Mouse (Mus musculus) heart, embryonic 14.5 days (tissue): Measurements from ENCODE around the gene Dda1. TPM values are rescaled to one million over a fixed set of nuclear protein-coding genes. Genes with fewer than 3 reads are reported as not detected.

Experiments
- ATAC-seq: fragments of 200-750 bp; cut with Nextera tagmentation; 2 replicates; pipeline ENCODE4 v1.8.0; 2017; ENCODE audit warnings: low read depth, moderate TSS enrichment; ENCODE audit not compliant: insufficient number of reproducible peaks, insufficient read depth, low FRiP score
- H3K27ac ChIP-seq, 2 experiments: fragments of 200-500 bp in 1 of 2; fragments of 300-500 bp in 1 of 2; sonication (generic) in 1 of 2; replicated peaks in 1 of 2; 2 replicates each; pipeline ENCODE4 v1.5.1; 2012 to 2014; ENCODE audit warnings: low read depth in 2 of 2, low read length in 2 of 2, control low read depth in 1 of 2, mild to moderate bottlenecking in 1 of 2, mixed read lengths in 1 of 2; ENCODE audit not compliant: control insufficient read depth in 1 of 2, insufficient read depth in 1 of 2
- H3K27me3 ChIP-seq: fragments of 300-500 bp; sonication (generic); 2 replicates; pipeline ENCODE4 v1.6.1; 2014; ENCODE audit warnings: mild to moderate bottlenecking, low read length, control low read depth; ENCODE audit not compliant: control insufficient read depth, insufficient read depth
- H3K36me3 ChIP-seq: fragments of 300-500 bp; sonication (generic); 2 replicates; pipeline ENCODE4 v1.6.1; 2014; ENCODE audit warnings: mild to moderate bottlenecking, control low read depth, low read length, mixed read lengths; ENCODE audit not compliant: control insufficient read depth, insufficient read depth
- H3K4me1 ChIP-seq, 2 experiments: fragments of 200-500 bp in 1 of 2; fragments of 300-500 bp in 1 of 2; sonication (generic) in 1 of 2; 2 replicates each; pipeline ENCODE4 v1.6.1; 2012 to 2014; ENCODE audit warnings: low read length in 2 of 2, control low read depth in 1 of 2, mixed read lengths in 1 of 2; ENCODE audit not compliant: control insufficient read depth in 2 of 2, insufficient read depth in 2 of 2
- H3K4me2 ChIP-seq: fragments of 300-500 bp; sonication (generic); 2 replicates; pipeline ENCODE4 v1.6.1; 2014; ENCODE audit warnings: mild to moderate bottlenecking, low read length
- H3K4me3 ChIP-seq, 2 experiments: fragments of 200-500 bp in 1 of 2; fragments of 300-500 bp in 1 of 2; sonication (generic) in 1 of 2; 2 replicates each; pipeline ENCODE4 v1.5.1; 2012 to 2014; ENCODE audit warnings: low read length in 2 of 2, mild to moderate bottlenecking in 2 of 2, control low read depth in 1 of 2, low read depth in 1 of 2, moderate library complexity in 1 of 2; ENCODE audit not compliant: control insufficient read depth in 1 of 2, insufficient read depth in 1 of 2
- H3K9ac ChIP-seq: fragments of 300-500 bp; sonication (generic); 2 replicates; pipeline ENCODE4 v1.6.1; 2014; ENCODE audit warnings: mild to moderate bottlenecking, low read length
- H3K9me3 ChIP-seq: fragments of 300-500 bp; sonication (generic); 2 replicates; pipeline ENCODE4 v1.6.1; 2016; ENCODE audit warnings: low read length, control low read depth; ENCODE audit not compliant: control insufficient read depth
- WGBS: fragments of 180-500 bp; shearing (Covaris S2); extraction: QIAGEN DNeasy Blood & Tissue Kit; methylation state at CpG from one replicate; pipeline ENCODE4 v1.1.7; 2014; 5-methylcytosine and 5-hydroxymethylcytosine counted together
- polyA plus RNA-seq: library from polyadenylated mRNA; unstranded; fragments of >200 nt; fragmentation: Nextera tagmentation; extraction: Ambion mirVana; gene quantifications from 2 replicates; pipeline ENCODE4 v1.2.1, GENCODE M21; 2014

Dda1 gene
- polyA plus RNA-seq, 1 experiment from 2014 or later, result 76.7 TPM

DNA sequence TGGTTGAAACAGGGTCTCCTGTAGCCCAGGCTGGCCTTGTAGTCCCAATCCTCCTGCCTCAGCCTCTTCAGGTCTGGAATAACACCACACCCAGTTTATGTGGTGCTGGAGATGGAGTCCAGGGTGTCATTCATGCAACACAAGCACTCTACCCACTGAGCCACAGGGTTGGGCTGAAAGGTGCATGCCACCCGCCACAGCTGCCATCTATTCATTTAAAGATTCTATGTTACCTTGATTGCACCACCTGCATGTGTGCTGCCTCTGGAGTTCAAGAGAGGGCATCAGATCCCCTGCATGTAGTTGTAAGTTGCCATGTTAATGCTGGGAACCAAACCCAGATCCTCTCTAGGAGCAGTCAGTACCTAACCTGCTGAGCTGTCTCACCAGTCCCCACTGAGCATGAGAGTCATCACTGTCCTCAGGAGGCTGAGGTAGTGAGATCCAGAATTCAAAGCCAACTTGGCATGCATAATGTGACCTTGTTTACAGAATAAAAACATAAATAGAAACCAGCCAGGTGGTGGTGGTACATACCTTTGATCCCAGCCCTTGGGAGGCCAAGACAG lies 28.2 kb downstream of the Dda1 start:
- no peak overlapping the region for H3K9ac ChIP-seq
- no peaks in the 10 kb centered on the region for H3K27me3 ChIP-seq
- peak overlapping the region; percentile 58 to 61; a peak in 2 of 4 replicates for H3K27ac ChIP-seq
- ATAC-seq, result no peak
- H3K4me1 ChIP-seq, result peaks cover 28 to 52% of the 10 kb centered on the region in 2 experiments
- 97% methylated on average over 1 of the region's 1 CpGs for WGBS
- H3K36me3 ChIP-seq, result peaks cover 22% of the 10 kb centered on the region
- no peak overlapping the region for H3K4me3 ChIP-seq
- no peak overlapping the region for H3K4me2 ChIP-seq
- no peaks in the 10 kb centered on the region for H3K9me3 ChIP-seq

DNA sequence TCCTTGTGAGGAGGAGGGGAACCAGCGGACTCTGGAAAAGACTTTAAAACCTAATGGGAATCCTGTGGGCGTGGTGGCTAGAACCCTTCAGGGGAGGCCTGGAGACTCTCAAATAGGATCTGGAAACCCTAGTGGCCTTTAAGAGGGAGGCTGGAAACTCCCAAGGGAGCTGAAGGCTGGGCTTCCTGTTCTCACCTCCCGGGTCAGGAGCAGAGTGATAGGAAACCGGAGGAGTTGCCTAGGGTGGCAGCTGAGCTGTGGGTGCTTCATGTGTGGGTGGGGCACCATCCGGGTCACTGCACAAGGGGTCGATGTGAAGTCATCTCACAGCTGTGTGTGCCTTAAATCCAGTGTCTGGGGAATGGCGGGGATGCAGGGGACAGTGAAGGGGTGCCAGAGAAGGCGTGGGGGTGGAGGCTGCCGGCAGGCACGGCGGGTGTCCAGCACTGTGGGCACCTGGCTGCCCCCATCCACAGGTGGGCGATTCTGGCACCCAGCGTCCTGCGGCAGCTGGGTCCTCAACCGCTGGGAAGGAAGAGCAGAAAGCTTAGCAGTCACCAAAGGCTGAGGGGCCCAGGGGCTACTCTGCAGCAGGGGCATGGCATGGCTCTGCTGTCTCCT lies 29.0 kb downstream of the Dda1 start:
- Histone ChIP-seq H3K9ac (peak overlapping the region; percentile 57; the same call in 1 of the 2 replicates), H3K4me1 (peaks cover 28 to 52% of the 10 kb centered on the region in 2 experiments), H3K36me3 (peaks cover 14% of the 10 kb centered on the region), H3K9me3 (no peaks in the 10 kb centered on the region), H3K4me3 (no peak overlapping the region), H3K27me3 (no peaks in the 10 kb centered on the region), H3K27ac (peak overlapping the region; percentile 55 to 75), H3K4me2 (peak overlapping the region; percentile 12; the same call in 1 of the 2 replicates)
- ATAC-seq, result no peak
- 12% methylated on average over 14 of the region's 15 CpGs for WGBS

DNA sequence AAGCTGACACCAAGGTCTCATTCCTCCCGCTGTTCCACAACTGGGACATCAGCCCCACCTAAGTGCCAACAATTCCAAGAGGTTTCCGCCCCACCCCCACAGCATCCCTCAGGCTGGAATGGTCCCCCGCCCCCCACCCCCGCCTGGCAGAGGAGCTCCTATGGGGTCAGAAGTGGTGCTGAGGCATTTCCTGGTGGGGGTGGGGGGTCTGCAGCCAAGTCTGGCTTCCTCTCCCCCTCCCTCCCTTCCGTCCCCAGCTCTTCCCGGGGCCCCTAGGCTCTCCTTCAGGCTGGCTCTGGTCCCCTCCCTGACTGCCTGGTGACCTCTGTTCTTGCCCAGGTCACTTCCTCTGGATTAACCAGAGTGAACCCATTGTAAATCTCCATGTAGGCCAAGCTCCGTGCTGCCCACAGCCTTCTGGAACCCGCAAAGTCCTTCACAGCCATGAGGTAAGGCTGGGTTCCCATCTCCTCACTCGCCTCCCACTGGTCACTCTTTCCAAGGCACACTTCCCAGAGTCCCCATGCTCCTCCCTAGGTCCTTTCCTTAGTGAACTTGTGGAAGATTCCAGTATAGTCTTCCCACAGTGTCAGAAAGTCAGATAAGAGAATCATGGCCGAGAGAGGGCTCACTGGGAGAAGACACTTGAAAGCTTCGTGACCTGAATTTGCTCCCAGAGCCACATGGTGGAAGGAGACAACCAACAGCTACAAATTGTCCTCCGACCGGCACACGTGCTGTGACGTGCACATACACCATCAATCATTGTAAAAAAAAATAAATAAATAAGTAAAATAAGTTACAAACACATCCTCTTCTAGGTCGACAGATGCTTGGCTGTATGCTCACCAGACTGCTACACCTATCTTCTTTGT lies 30.1 kb downstream of the Dda1 start:
- peaks cover 28 to 52% of the 10 kb centered on the region in 2 experiments for H3K4me1 ChIP-seq
- peak; percentile 51 for ATAC-seq

DNA sequence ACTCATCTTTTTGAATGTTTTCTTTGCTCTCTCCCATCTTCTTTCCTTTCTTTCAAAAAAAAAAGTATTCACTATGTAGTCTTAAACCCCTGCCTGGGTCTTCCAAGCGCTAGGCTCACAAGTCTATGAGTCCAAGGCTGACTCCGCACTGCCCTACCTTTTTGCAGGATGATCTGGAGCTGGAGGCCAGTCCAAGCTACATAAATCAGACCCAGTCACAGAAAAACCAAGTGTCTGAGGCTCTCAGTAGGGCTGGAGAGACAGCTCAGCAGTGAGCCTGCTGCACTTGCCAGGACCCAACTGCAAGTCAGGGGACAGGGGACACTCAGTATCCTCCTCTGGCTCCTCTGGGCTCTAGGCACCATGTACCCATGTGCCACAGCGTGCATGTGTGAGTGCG lies 35.4 kb downstream of the Dda1 start:
- 87% methylated on average over 4 of the region's 4 CpGs for WGBS
- Histone ChIP-seq H3K9me3 (no peaks in the 10 kb centered on the region), H3K27ac (no peak overlapping the region), H3K27me3 (peaks cover 35% of the 10 kb centered on the region), H3K9ac (no peak overlapping the region), H3K36me3 (no peaks in the 10 kb centered on the region), H3K4me1 (peaks cover 8 to 12% of the 10 kb centered on the region in 2 experiments; a peak in 3 of 4 replicates), H3K4me3 (no peak overlapping the region), H3K4me2 (no peak overlapping the region)
- no peak for ATAC-seq

More for the DNA sequence above, 30.1 kb downstream of the Dda1 start:
- Histone ChIP-seq H3K9me3 (no peaks in the 10 kb centered on the region), H3K36me3 (peaks cover 3% of the 10 kb centered on the region), H3K4me3 (no peak overlapping the region), H3K9ac (no peak overlapping the region), H3K27ac (peak overlapping the region; percentile 55 to 75), H3K4me2 (peak overlapping the region; percentile 12; the same call in 1 of the 2 replicates), H3K27me3 (no peaks in the 10 kb centered on the region)
- WGBS, result 30% methylated on average over 14 of the region's 16 CpGs

DNA sequence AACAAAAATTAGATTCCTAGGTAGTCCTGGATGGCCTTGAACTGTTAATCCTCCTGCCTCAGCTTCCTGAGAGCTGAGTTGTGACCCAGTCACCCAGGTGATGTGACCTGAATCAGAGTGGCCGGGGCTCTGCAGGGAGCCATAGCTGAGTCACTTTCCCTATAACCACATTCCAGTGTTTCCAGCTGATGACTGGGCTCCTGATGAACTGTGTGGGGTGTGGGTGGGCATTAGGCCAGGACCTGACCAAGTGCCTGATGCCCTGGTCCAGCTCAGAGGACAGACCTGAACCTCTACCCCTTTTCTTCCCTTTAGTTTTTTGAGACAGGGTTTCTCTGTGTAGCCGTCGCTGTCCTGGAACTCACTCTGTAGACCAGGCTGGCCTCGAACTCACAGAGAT lies 36.3 kb downstream of the Dda1 start:
- no peak overlapping the region for H3K27ac ChIP-seq
- H3K4me1 ChIP-seq, result peaks cover 7 to 8% of the 10 kb centered on the region in 2 experiments; a peak in 3 of 4 replicates
- peaks cover 43% of the 10 kb centered on the region for H3K27me3 ChIP-seq
- no peak overlapping the region for H3K4me3 ChIP-seq
- WGBS, result 91% methylated on average over 4 of the region's 4 CpGs
- H3K9me3 ChIP-seq, result no peaks in the 10 kb centered on the region
- no peak overlapping the region for H3K4me2 ChIP-seq
- no peak overlapping the region for H3K9ac ChIP-seq
- ATAC-seq, result no peak
- H3K36me3 ChIP-seq, result no peaks in the 10 kb centered on the region

DNA sequence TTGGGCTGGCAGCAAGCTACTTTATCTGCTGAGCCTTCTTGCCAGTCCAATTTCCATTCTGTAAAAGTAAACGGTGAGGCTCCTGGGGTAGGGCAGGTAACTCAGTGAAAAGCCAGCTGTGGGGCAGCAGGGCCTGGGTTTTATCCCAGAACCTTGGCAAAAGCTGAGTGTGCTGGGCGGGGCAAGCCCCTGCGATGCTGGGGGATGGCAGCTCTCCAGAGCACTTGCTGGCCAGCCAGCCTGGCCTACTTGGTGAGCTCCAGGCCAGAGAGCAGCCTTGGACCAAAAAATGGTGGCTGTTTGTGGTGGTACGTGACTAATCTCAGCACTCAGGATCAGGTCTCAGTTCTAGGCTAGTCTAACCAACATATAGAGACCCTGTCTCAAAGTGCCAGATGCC lies 37.0 kb downstream of the Dda1 start:
- H3K36me3 ChIP-seq, result no peaks in the 10 kb centered on the region
- H3K4me1 ChIP-seq, result peaks cover 7 to 8% of the 10 kb centered on the region in 2 experiments; a peak in 3 of 4 replicates
- no peak overlapping the region for H3K9ac ChIP-seq
- ATAC-seq, result no peak
- H3K4me3 ChIP-seq, result no peak overlapping the region
- peaks cover 49% of the 10 kb centered on the region for H3K27me3 ChIP-seq
- 67% methylated on average over 4 of the region's 4 CpGs for WGBS
- H3K27ac ChIP-seq, result no peak overlapping the region
- H3K4me2 ChIP-seq, result no peak overlapping the region
- no peaks in the 10 kb centered on the region for H3K9me3 ChIP-seq

DNA sequence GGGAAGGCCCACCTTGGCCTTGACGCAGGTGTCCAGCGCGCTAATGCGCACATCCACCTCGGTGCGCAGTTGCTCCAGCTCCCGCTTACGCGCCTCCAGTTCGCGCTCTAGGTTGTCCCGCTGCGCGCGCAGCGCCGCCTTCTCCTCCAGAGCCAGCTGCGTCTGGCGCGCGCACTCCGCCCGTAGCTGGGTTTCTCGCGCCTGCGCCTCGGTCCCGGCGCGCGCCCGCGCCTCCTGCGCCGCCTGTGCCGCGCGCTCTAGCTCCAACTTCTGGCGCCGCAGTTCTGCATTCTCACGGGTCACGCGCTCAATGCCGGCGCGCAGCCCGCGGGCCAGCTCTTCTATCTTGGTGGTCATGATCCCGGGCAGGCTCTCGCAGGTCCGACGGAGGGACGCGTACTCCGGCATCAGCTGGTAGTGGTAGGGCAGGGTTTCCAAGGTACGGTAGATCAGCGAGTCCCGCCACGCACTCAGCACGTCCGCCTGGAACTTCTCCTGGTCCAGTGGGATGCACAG lies 38.6 kb downstream of the Dda1 start:
- ATAC-seq, result no peak; the same call in 1 of the 2 replicates
- H3K9me3 ChIP-seq, result no peaks in the 10 kb centered on the region
- H3K4me2 ChIP-seq, result peak overlapping the region; percentile 77
- H3K4me1 ChIP-seq, result peaks cover 7 to 10% of the 10 kb centered on the region in 2 experiments; a peak in 3 of 4 replicates
- H3K9ac ChIP-seq, result peak overlapping the region; percentile 64
- H3K36me3 ChIP-seq, result no peaks in the 10 kb centered on the region
- H3K27ac ChIP-seq, result no peak overlapping the region
- peak overlapping the region; percentile 42 to 51 for H3K4me3 ChIP-seq
- WGBS, result under 1% methylated on average over 61 of the region's 61 CpGs
- peaks cover 53% of the 10 kb centered on the region for H3K27me3 ChIP-seq
